Mouse (Mus musculus) naive thymus-derived CD4-positive, alpha-beta T cell, adult 2 months (primary cell): ENCODE measurements around the gene Mbnl3.

Experiments
- DNase-seq: peaks from one replicate; pipeline ENCODE4 v3.0.0-alpha.2; 2011; ENCODE audit warnings: low read depth

The Mbnl3 gene

DNA sequence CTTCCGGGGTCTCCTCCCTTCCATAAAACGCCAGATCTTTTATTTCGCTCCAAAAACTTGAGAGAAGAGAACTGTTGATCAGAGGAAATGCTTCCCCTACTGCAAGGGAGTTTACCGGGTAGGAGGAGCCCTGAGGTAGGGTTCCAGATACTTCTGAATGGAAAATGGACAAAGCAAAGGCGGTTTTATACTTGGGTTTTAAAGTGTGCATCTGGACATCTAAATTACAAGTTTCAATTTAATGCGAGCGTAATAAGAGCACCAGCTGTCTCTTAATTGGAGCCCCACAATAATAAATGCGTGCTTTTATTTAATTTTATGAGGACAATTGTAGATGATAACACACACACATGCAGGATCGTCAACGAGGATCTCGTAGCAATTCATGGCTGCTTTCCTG is at the start of gene Mbnl3:
Mbnl3 (minus strand) TSS at position 101 of the 400 bp plus-strand sequence.
- no peak for DNase-seq

DNA sequence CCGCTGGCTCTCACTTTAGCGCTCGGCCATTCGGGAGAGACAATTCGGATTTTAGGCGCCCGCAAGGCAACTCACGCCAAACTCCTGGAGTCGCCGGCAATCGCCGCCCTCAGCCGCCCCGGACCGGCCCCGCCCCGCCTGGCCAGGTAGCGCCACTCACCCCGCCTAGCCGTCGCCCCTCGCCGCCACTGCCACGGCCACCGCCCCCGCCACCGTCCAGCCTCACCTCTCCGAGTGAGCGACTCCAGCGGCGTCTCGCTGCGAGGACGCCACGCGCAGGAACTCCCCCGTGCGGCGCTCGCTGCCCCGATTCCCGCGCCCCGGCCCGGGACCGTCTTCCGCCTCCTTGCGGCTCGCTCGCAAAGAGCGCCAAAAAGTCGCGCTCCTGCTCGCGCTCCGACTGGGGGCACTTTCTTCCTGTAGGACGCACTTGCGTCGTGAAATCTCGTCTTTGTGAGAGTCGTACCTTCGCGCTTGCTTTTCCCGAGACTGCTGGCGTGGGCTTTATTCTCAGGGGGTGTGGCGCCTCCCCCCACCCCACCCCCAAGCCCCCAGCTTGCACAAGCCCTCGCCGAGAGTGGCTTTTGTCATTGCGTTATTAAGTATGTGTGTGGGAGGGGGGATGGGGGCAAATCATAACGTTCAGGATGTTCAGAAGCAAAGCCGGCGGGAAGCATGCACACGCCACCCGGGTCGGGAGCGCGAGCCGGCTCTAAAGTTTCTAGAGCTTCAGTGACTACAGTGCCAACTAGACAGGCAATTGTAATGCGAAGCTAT is 596 bp downstream of the Mbnl3 start:
- peak; percentile 75 for DNase-seq

DNA sequence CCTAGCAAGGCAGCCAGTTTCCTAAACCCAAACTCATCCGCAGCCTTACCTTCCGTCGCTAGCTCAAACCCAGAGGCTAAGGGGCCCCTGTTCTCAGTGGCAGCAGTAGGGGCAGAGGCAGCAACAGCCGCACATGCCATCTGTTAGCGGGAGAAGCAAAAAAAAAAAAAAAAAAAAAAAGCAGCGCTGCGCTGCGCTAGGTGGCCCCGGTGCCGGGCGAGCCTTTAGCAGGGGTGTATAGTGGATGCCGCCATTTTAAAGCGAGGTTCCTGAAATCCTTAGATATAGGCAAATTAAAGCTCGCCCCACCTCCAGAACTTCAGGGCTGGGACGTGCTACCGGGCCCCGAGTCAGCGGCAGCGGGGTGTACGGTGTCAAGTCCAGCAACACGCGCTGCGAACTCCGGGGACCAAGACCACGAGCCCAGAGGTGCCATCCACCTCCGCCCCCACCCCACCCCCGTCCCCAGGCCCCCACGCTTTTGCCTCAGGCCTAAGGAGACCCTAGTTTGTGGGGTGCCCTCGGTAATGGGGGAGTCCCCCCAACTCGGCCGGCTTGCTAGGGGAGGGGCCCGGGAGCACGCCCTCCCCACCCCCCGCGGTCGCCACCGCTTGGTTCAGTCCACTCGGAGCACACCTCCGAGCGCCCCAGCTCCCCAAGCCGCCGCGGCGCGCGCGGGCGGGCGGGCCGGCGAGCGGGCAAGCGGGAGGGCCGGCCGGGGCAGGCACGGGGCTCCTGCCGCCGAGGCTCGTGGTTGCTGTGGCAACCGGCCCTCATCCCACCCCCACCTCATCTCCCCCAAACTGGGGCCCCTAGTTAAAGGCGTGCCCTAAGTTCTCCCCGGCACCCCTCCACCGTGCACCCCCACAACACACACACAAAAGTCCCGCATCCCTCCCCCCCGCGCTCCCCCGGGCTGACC is 1.4 kb downstream of the Mbnl3 start:
- peak; percentile 79 for DNase-seq

DNA sequence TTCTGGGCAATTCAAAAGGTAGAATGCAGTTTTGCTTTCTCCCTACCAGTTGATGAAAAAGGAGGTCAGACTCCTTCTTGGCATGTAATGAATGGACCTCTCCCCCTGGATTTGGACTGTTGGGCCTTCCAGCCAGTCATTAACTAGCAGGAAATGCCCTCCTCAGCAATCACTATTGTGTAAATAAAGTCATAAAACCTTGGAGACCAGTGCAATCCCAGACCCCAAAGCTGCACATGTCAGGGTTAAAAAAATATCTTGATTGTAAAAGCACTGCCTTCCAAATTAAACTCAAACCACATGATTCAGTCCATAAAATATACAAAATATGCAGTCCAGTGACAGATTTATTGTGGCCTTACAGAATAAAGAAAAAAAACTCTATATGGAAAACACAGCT is 9.3 kb downstream of the Mbnl3 start:
- DNase-seq = no peak

DNA sequence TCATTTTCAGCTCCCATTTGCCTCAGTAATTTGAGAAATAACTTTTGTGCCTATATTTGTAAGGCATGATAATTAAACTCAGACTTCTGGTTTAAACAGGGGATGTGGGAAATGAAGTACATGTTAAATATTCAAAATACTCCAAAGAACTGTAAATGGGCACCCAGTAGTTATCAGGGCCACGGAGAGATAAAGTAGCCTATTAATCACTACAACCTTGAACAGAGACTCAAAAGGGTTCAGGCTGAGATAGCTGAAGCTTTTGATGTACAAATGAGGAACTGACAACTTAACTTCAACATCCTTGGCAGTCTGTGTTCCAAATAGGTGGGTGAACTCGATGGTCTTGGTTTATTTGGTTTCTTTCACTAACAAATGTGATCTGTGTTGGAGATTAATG is 34.4 kb downstream of the Mbnl3 start:
- no peak for DNase-seq

DNA sequence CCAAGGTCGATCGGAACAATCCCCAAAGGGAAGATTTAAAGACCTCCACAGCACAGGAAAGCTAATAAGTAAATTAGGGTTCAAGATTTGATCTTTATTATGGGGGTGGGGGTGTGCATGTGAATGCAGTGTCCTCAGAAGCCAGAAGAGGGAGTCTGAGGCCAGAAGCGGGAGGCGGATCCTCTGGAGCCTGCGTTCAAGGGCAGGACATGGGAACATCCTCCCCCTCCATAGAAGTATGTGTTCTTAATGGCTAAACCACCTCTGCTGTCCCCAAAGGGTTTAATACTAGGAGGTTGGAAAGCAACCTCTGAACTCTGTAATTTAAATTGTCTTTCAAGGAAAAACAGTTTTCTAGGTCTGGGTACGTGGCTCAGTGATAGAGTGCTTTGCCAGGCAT is 34.9 kb downstream of the Mbnl3 start:
- DNase-seq = peak; percentile 16

DNA sequence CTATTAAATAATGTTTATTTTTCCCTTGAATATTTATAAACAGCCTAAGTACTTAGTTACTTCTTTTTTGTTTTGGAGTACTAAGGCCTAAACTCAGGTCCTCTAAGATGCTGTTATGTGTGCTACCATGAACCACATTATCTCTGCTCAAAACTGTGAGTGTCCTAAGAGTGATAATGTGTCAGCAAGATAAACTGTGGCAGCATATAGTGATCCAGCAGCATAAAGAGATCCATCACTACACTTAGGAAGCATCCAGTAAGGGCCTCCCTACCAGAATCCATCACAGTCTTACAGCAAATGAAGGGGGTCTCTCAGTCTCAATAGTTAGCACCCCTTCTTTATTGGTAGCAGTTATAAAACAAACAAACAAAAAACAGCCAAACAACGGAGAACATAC is 35.9 kb downstream of the Mbnl3 start:
- DNase-seq = no peak

DNA sequence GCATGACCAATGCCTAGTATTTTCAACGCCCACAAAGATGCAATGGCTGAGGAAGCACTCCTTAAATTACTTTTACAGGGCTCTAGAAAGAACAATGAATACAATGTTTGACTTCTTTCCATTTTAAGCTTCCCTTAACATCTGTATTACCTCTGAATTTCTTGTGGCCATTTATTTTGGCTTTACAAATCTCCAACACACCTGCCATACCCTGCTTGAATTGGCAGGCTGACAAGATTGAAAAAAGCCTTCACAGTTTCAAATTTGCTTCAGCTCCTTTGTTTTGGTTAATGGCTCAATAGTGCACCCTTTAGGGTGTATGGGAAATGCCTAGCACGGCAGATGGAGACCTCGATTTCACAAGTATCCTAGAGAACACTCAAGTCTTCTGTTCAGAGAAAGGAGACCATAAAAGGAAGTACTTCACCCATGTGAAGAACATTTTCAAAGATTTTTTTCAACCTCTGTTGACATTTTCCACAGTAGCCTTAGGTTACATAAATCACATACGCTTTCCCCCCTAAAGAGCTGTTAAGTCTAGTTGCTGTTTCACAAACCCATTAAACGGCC is 36.8 kb downstream of the Mbnl3 start:
- DNase-seq = peak; percentile 3

DNA sequence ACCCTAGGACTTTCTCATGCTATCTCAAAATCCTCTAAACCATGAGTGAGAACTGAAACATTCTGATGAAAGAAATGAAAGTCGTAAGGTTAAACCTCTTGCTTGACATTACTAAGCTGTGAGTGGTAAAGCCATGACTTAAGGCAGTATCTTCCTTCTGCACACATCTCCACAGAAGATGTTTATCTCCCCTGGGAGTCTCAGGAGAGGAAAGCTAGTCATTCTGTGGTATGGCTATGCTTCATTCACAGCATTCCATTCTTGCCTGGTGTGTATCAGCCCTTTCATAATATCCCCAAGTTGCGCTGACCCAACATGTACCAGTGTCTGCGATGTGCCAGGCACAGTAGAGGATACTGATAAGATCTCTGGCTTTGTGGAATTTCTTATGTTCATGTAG is 38.4 kb downstream of the Mbnl3 start:
- no peak for DNase-seq

DNA sequence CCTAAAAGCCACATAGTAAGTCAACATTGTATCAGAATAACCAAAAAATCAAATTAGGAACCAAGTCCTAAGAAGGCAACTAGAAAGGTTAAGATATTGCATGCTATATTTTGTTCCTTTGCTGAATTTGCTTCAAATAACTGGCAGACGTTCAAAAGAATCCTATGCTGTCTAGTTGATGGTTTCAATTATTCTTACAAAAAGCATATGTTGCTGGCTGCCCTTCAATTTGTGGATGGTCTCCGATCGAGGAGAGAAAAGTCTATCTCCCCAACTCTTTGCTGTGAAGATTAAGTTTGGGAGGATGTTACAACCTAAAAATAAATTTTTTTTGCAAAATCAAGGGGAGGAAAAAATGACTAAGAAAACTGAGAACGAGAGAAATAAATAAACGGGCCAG is 41.6 kb downstream of the Mbnl3 start:
- no peak for DNase-seq

DNA sequence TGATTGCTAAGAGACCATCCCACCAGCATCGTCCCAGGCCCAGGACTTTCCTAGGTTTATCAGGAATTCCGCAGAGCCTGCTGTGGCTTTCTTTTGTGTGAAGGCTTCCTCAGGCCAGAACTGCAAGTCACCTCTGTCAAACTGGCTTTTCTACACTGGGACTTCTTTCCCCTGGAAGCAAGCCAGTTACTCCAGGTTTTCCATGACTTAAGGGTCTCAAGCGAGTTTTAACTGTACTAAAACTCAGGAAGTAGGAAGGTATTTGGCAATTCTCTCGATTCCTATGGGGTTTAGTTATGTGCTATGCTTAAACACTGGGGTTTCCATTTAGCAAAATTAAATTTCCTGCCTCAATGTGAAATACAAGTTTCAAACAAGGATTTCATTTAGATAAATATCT is 57.9 kb downstream of the Mbnl3 start:
- DNase-seq = no peak

DNA sequence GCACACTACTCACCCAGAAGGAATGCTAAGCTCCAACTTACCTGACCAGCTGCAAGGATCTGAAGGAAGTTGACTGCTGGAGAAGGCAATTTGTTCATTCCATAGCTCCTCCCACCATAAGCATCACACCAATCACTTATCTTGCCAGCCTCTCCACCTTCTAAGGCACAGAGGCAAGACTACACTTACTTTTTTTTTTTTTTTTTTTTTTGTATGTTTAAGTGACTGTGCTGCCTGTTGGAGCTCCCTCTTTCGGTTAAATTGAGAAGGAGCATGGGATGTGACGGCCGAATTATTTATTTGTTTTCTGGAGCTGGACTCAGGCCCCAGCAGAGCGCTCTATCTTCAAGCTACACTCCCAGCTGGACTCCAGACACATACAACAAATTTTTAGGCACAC is 60.0 kb downstream of the Mbnl3 start:
- DNase-seq = peak; percentile 25

DNA sequence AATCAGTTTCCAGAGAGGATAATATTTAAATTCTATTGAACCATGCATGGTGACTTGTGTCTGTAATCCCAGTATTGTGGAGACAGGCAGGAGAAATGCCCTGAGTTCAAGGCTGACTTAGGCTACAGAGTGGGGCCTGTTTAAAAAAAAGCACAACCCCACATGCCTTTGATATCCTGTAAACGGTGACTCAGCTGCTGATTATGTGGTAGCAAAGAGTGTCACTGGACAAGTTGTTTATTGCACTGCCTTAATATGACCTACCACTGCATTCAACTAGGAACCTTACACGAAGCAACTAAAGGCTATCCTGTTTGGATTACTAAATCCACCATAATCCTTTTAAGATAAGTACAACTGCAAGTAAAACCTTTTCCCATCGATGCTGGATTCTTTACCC is 66.3 kb downstream of the Mbnl3 start:
- DNase-seq = no peak

DNA sequence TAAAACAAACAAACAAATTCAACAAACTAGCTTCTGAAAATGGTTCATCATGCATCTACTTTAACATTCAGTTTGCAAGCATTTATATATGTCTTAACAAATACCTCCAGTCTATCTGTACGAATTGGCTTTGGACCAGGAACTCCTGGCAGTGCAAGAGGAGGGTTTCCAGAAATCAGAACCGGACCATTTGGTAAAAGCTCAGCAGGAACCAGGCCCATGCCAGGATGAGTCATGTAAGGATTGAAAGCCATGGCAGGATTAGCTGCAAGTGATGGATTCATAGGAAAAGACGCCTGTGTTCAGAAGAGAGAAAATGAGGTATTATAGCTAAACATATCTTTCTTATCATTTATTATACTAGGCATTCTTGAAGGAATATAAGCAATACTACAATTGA is 75.0 kb downstream of the Mbnl3 start:
- DNase-seq = no peak

DNA sequence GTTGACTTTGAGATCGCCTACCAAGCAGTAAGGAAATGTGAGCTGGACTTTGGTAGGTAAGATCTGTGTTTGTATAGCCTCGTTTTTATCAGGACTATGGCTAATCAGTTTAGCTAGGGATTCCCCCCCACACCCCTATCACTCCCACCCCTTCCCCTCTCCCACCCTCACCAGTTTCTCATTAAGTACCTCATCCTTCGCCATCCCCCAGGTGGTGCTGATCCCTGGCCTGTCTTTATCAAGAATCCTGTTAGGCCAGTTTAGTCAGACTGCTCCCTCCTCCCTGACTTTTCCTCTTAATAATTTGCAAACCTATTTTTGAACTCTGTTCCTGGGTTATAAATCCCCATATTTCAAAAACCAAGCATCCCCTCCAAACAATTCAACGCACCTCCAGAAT is 103.6 kb downstream of the Mbnl3 start:
- DNase-seq = no peak

DNA sequence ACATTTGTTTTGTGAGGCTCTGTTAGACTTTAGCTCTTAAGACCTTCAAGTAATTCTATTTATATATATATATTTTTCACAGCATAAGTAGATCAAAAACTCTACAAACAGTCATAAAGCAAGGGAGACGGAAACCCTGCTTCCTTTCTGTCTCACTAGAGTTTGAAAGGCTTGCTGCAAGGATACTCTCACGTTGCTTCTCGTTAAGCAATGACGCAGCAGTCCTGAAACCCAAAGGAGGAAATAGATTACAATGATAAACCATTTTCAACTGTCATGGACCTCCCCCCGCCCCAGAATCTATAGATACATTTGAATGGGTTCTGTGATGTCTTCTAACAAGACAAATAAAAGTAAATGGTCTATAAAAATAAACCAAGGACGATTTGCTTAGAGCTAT is 121.4 kb downstream of the Mbnl3 start:
- peak; percentile 6 for DNase-seq

DNA sequence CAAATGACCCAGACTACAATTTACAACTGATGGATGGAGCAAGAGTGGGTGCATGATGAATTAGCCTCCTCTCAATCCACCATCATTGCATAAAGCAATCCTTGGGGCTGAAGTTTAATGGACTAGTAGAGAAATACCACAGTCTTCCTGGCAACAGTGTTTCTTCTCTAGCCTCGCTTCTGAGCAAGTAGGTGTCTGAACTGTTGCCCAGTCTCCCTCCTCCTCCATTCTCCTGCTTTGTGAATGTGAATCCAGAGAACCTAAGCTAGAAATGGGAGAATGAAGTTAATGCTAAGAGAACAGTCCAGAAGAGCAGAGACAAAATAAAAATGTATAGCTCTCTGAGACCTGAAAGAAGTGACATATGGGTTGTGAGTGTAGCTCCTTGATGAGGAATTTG is 122.1 kb downstream of the Mbnl3 start:
- no peak for DNase-seq

DNA sequence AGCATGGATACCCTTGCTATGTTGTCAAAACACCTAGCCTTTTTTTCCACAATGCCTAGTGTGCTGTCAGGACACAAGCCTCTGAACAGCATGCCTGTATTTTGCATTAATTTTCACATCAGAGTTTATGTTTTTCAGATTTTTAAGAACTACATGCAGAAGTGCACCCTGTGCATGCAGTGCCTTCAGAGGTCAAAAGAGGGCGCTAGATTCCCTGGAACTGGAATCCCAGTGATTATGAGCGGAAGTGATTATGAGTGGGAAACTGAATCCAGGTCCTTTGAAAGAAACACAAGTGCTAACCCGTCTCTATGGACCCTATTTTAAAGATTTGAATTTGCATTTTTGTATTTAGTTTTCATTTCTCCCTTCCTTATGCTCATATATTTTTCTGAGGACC is 129.6 kb downstream of the Mbnl3 start:
- DNase-seq = peak; percentile 37
